Mouse (Mus musculus): ENCODE results near the gene Tcerg1l. TPM values are rescaled to one million over a fixed set of nuclear protein-coding genes. Genes with fewer than 3 reads are reported as not detected.

Gene Tcerg1l
- polyA plus RNA-seq, 1 experiment = 0.20 TPM

- no peak for TF ChIP-seq CTCF (IDR thresholded peaks at IDR 0.05; ENCODE audit: extremely low read depth, insufficient read length, insufficient replicate concordance, low read depth, low read length)
- TF ChIP-seq POLR2A (IDR thresholded peaks at IDR 0.05; ENCODE audit: low read depth, low read length) = no peak
- 72% methylated on average over 2 of the region's 2 CpGs for WGBS
- Histone ChIP-seq H3K27me3 (ENCODE audit: control insufficient read depth, insufficient read depth, low read length) (no peaks in the 10 kb centered on the region), H3K4me3 (ENCODE audit: low read depth, low read length) (no peak overlapping the region), H3K36me3 (ENCODE audit: control insufficient read depth, insufficient read depth, low read length) (no peaks in the 10 kb centered on the region), H3K4me1 (ENCODE audit: control insufficient read depth, insufficient read depth, insufficient read length, low read length) (no peaks in the 10 kb centered on the region), H3K27ac (ENCODE audit: insufficient read depth, low read depth, low read length) (no peak overlapping the region)
Observed at GRCm38 (mm10) chr7:138178617-138179016, 218.9 kb downstream of the Tcerg1l start.

GRCm38 (mm10) chr7:138176026-138176425, 221.5 kb downstream of the Tcerg1l start:
- no peaks in the 10 kb centered on the region for H3K27me3 ChIP-seq (ENCODE audit: control insufficient read depth, insufficient read depth, low read length)
- WGBS = 35% methylated on average over 2 of the region's 2 CpGs
- no peaks in the 10 kb centered on the region for H3K4me1 ChIP-seq (ENCODE audit: control insufficient read depth, insufficient read depth, insufficient read length, low read length)
- H3K36me3 ChIP-seq (ENCODE audit: control insufficient read depth, insufficient read depth, low read length) = no peaks in the 10 kb centered on the region
- TF ChIP-seq POLR2A (IDR thresholded peaks at IDR 0.05; ENCODE audit: low read depth, low read length) = no peak
- no peak for TF ChIP-seq CTCF (IDR thresholded peaks at IDR 0.05; ENCODE audit: extremely low read depth, insufficient read length, insufficient replicate concordance, low read depth, low read length)
- no peak overlapping the region for H3K27ac ChIP-seq (ENCODE audit: insufficient read depth, low read depth, low read length)
- H3K4me3 ChIP-seq (ENCODE audit: low read depth, low read length) = no peak overlapping the region

- Histone ChIP-seq H3K27me3 (ENCODE audit: control insufficient read depth, insufficient read depth, low read length) (no peaks in the 10 kb centered on the region), H3K4me3 (ENCODE audit: low read depth, low read length) (no peak overlapping the region), H3K4me1 (ENCODE audit: control insufficient read depth, insufficient read depth, insufficient read length, low read length) (no peaks in the 10 kb centered on the region), H3K36me3 (ENCODE audit: control insufficient read depth, insufficient read depth, low read length) (no peaks in the 10 kb centered on the region), H3K27ac (ENCODE audit: insufficient read depth, low read depth, low read length) (no peak overlapping the region)
- no peak for TF ChIP-seq CTCF (IDR thresholded peaks at IDR 0.05; ENCODE audit: extremely low read depth, insufficient read length, insufficient replicate concordance, low read depth, low read length)
- TF ChIP-seq POLR2A (IDR thresholded peaks at IDR 0.05; ENCODE audit: low read depth, low read length) = no peak
- WGBS = 71% methylated on average over 4 of the region's 4 CpGs
Observed at GRCm38 (mm10) chr7:138170389-138170788, 227.1 kb downstream of the Tcerg1l start.

Data from small intestine, adult 2 months (tissue).